Mouse (Mus musculus) E14TG2a.4 (cell line): ENCODE data around the gene Calhm6.

Source experiments
- H3K27me3 ChIP-seq: 2 replicates; pipeline ENCODE4 v1.6.1; 2014; ENCODE audit warnings: low read length, control low read depth; ENCODE audit not compliant: insufficient read depth
- H3K36me3 ChIP-seq: 2 replicates; pipeline ENCODE4 v1.6.1; 2014; ENCODE audit warnings: low read length, control low read depth; ENCODE audit not compliant: insufficient read depth
- H3K4me1 ChIP-seq: replicated peaks from 2 replicates; pipeline ENCODE4 v1.6.1; 2014; ENCODE audit warnings: low read depth, low read length, control low read depth
- H3K4me3 ChIP-seq: replicated peaks from 2 replicates; pipeline ENCODE4 v1.5.1; 2014; ENCODE audit warnings: mild to moderate bottlenecking, low read length
- H3K9me3 ChIP-seq: 2 replicates; pipeline ENCODE4 v1.6.1; 2014; ENCODE audit warnings: low read length, control low read depth
- CTCF ChIP-seq: conservative IDR thresholded peaks from 2 replicates; pipeline ENCODE4 v1.5.1; 2014; ENCODE audit warnings: low read length
- NANOG ChIP-seq: IDR thresholded peaks from 2 replicates; pipeline ENCODE4 v1.6.1; 2014; ENCODE audit warnings: borderline replicate concordance, low read length, mixed read lengths
- POU5F1 ChIP-seq: IDR thresholded peaks from 2 replicates; pipeline ENCODE4 v1.6.1; 2014; ENCODE audit warnings: low read length, borderline replicate concordance

Gene Calhm6

DNA sequence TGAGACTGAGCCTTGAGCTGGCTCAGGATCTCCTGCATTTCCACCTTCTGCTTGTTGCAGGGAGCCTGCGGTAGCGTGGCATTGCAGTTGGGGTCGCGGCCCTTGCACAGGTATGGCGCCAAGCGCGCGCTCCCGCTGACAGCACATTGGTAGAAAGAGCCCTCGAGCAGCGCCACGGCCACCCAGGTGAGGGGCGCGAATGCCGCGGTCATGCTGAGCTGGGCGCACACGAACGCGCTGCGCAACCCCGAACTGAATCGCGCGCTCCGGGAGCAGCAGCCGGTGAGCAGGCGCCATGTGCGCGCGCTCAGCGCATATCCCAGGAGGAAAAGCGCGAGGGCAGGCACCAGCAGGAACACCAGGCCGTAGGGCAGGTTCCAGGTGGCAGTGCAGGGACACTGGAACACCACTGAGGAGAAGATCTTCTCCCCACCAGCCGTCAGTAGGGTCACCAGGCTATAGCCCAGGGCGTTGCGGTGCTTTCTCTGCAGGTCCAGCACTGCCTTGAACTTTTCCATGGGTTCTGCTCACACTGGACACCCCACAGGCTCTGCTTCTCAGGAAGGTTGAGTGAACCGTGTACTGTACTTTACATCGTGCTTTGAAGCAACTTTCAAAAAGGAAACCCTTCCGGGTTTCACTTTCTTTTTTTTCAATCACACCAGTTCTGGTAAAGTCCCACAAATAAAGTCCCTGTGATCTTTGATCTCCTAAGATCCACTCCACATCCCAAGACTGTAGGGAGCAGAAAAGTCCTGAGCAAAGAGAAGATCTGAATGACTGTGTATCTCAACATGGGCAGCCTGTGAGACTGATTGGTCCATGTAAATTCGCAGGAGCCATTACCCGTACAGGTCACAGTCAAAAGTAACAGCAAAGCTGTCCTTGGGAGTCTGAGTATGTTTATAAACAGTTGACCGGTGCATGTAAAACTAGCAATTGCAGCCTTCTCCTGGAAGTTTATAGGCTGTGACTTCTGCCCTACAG is at the start of gene Calhm6:
Calhm6 (minus strand) TSS at position 593 of the 987 bp plus-strand sequence.
- peaks cover 15% of the 10 kb centered on the region for H3K4me1 ChIP-seq
- peaks cover 38% of the 10 kb centered on the region for H3K27me3 ChIP-seq
- TF ChIP-seq POU5F1 (no peak), CTCF (no peak), NANOG (no peak)
- H3K4me3 ChIP-seq, result peak within 1 kb of the TSS; percentile 75
- H3K36me3 ChIP-seq, result no peaks in the 10 kb centered on the region
- no peaks in the 10 kb centered on the region for H3K9me3 ChIP-seq

DNA sequence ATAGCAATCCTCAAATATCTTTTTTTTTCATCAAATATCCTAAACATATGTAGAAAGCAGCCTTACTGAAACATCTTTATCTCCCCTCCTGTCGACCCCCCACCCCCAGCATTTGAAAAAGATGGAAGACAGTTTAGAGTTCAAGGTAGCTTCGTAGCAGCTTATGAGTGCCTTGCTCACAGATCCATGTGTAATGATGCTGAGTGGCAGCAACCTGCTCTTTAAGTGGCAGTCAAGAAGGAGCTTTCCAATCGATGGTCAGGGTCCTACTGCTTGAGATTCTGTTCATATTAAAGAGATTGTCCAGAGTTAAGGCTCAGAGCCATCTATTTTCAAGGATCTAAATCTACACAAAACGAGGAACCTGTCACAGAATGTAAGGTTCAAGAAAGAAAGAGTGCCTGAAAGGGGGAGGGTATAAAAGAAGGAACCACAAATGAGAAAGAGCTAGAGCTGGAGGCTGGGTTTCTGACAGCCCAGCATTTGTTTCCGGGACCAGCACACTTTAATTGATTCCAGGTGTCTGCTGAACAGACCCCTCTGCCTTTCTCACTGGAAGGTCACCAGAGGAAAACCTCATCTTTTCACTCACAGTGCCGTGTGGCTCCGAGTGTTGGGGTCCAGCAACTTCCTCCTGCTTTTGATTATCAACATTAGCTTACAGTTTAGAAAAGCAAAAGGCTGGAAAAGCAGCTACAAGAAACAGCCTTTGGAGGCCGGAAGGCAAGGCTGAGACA is 48.3 kb upstream of the Calhm6 start:
- peaks cover 13% of the 10 kb centered on the region; the same call in 1 of the 2 replicates for H3K4me1 ChIP-seq
- peaks cover 54% of the 10 kb centered on the region for H3K36me3 ChIP-seq
- no peaks in the 10 kb centered on the region for H3K9me3 ChIP-seq
- no peak for TF ChIP-seq CTCF
- no peak for TF ChIP-seq POU5F1
- TF ChIP-seq NANOG, result no peak
- no peaks in the 10 kb centered on the region for H3K27me3 ChIP-seq
- H3K4me3 ChIP-seq, result no peak overlapping the region

DNA sequence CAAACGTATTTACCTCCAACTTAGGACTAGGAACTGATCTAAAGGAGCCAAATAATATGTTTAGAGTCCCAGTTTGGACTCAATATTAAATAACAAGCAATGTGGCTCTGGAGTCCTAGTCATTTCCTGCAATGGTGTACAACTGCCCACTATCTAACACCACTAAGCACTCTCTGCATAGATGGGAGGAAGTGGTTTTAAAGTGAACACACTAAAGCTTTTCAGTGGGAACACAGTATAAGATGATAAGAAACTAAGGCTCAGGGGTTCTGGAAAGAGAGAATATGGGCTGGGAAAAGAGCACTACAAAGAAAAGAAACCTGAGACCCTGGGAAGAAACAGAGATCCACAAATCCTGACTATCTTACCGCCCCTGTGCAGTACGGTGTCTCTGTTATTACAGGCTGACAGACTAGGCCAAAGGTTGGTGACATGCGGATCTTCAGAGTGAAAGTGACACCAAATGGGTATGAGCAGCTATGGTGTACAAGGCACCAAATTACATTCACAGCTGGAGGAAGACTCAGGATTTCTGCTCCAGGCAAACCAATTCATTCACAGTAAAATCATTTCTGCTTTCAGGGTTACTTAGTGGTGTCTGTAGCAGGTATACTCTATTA is 45.0 kb upstream of the Calhm6 start:
- no peaks in the 10 kb centered on the region for H3K9me3 ChIP-seq
- no peak overlapping the region for H3K4me3 ChIP-seq
- no peak for TF ChIP-seq CTCF
- no peak for TF ChIP-seq NANOG
- TF ChIP-seq POU5F1, result no peak
- peaks cover 40% of the 10 kb centered on the region for H3K36me3 ChIP-seq
- H3K4me1 ChIP-seq, result peaks cover 13% of the 10 kb centered on the region; the same call in 1 of the 2 replicates
- H3K27me3 ChIP-seq, result no peaks in the 10 kb centered on the region

DNA sequence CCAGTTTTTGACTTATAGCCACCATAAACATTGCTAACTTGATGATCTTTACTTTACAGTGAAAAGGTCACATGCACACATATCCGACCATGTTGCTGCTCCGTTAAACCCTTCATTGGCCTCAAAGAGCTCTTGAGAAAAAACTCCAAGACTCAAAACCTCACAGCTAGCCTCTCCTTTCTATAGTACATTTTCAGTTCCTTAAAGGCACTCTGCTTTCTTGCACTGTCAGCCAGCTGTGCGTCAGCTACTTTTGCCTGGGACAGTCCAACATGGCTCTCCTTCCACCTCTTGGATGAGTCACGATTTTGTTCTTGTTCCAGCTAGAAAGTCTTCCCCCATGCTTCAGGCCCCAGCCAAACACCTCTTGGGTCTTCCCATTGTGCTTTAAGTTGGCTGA is 43.9 kb upstream of the Calhm6 start:
- H3K9me3 ChIP-seq, result no peaks in the 10 kb centered on the region
- peaks cover 36% of the 10 kb centered on the region; the same call in 1 of the 2 replicates for H3K36me3 ChIP-seq
- H3K4me1 ChIP-seq, result peaks cover 11% of the 10 kb centered on the region; the same call in 1 of the 2 replicates
- H3K4me3 ChIP-seq, result no peak overlapping the region
- TF ChIP-seq POU5F1 (no peak), NANOG (no peak), CTCF (no peak)
- H3K27me3 ChIP-seq, result no peaks in the 10 kb centered on the region

DNA sequence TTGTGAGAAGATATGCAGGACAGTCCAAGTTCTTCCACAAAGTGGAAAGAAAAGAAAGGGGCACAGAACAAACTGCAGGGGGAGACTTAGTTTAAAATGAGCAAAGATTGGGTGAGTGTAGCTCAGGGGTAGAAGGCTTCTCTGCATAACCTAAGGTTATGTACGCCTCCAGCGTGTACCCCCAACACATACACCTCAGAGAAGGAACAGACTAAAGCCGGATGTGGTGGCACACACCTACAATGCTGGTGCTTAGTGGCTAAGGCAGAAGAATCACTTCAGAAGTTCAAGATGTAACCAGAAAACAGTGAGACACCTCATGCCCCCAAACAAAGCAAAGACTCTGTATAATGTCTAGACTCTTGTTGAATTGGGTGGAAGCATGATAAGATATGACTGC is 43.4 kb upstream of the Calhm6 start:
- H3K36me3 ChIP-seq, result peaks cover 36% of the 10 kb centered on the region; the same call in 1 of the 2 replicates
- peaks cover 8% of the 10 kb centered on the region for H3K4me1 ChIP-seq
- no peaks in the 10 kb centered on the region for H3K27me3 ChIP-seq
- TF ChIP-seq NANOG, result no peak
- no peak for TF ChIP-seq POU5F1
- no peak for TF ChIP-seq CTCF
- no peak overlapping the region for H3K4me3 ChIP-seq
- H3K9me3 ChIP-seq, result no peaks in the 10 kb centered on the region

DNA sequence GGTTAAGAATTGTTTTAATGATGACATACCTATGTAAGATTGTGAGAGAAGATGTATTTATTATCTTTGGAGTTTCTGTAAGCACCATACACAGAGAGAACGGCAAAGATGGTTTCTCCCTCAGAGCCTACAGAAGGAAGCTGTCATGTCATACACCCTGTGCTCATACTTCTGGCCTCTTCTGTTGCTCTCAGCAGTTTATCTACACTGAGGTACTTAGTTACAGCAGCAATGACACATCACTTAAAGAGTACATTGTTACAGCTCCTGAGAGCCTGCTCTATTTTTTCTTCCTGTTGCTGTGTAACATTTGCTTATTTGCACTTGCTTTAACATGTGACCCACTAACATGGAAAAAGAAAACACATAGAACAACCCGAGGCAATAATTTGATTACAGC is 39.2 kb upstream of the Calhm6 start:
- Histone ChIP-seq H3K4me3 (no peak overlapping the region), H3K36me3 (peaks cover 32% of the 10 kb centered on the region), H3K27me3 (no peaks in the 10 kb centered on the region), H3K9me3 (no peaks in the 10 kb centered on the region), H3K4me1 (peaks cover 2% of the 10 kb centered on the region)
- TF ChIP-seq CTCF (no peak), NANOG (no peak), POU5F1 (no peak)

DNA sequence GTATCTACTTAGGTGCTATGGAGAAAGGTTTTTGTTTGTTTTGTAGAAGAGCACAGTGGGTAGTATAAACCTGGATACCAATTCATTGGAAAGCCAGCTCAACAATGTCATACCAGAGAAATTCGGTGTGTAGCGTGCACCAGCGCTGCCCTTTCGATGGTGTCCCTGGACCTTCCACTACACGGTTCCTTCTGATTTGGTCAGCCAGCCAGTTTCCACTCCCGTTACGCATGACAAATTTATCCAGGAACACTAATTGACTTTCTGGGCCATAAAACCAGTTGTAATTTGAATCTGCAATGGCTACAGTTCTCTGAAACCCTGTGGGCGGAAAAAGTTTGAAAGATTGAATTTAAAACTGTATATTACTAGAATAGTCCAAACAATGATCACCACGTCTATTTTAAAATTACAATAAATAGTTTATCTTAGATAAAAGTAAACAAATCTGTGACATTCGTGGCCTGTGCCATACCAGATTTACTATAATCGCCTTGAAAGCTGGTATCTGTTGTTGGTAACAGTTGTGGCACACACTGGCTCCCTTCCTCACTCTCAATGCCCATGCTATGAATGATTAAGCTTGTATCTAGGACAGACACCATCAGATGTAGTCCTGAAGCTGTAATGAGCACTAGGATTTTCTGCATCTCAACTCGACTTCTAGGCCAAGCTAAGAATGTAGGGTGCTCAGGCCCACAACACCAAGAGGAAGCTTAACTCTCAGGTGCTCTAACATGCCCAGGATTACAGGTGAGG is 28.2 kb upstream of the Calhm6 start:
- Histone ChIP-seq H3K27me3 (no peaks in the 10 kb centered on the region), H3K36me3 (peaks cover 75% of the 10 kb centered on the region), H3K9me3 (no peaks in the 10 kb centered on the region), H3K4me1 (peaks cover 3% of the 10 kb centered on the region; the same call in 1 of the 2 replicates), H3K4me3 (no peak overlapping the region)
- no peak for TF ChIP-seq CTCF
- TF ChIP-seq NANOG, result no peak
- TF ChIP-seq POU5F1, result no peak

DNA sequence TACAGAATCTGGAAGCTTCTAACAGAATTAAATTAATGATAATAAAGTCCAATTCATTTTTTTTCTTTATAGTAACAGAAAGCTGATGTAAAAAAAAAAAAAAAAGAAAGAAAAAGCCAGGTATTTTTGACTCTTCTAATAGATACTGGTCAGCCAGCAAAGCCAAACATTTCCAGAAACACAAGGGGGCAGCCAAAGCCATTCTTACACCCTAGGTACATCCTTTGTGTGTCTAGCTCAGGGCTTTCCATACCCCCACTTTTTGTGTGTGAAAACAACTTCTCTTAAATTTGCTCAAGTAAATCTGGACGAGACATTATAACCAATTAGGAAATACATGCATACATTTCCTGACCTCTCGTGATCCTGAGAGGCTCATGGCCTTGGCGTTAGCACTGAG is 24.0 kb upstream of the Calhm6 start:
- Histone ChIP-seq H3K4me1 (peaks cover 5% of the 10 kb centered on the region; the same call in 1 of the 2 replicates), H3K36me3 (peaks cover 46% of the 10 kb centered on the region), H3K9me3 (no peaks in the 10 kb centered on the region), H3K4me3 (no peak overlapping the region), H3K27me3 (no peaks in the 10 kb centered on the region)
- TF ChIP-seq NANOG (no peak), CTCF (no peak; the same call in 1 of the 2 replicates), POU5F1 (no peak)
